Mouse (Mus musculus): ENCODE measurements around the gene Supt3.

- TF ChIP-seq POLR2A (IDR thresholded peaks at IDR 0.05; ENCODE audit: borderline replicate concordance, extremely low read depth, insufficient read depth, insufficient read length, poor library complexity, severe bottlenecking) (no peak), CTCF (IDR thresholded peaks at IDR 0.05; ENCODE audit: borderline replicate concordance, extremely low read depth, insufficient read depth, insufficient read length) (no peak)
Measured at GRCm38 (mm10) chr17:44987964-44988363, 211.0 kb downstream of the Supt3 start.
